Mouse (Mus musculus): Measurements from ENCODE around the gene Kif7. TPM values are rescaled to one million over a fixed set of nuclear protein-coding genes. Genes with fewer than 3 reads are reported as not detected.

Gene Kif7
- 3.2 and 3.8 TPM in 2 replicates for polyA plus RNA-seq (2012; rRNA removed)

- DNase-seq (ENCODE audit: extremely low spot score in 1 of 2, low spot score in 1 of 2) = peak in 1 of 2 experiments; percentile 41
Observed at GRCm38 (mm10) chr7:79715187-79715981, at the start of gene Kif7. Kif7 (minus strand) TSS chr7:79715720.

GRCm38 (mm10) chr7:79762106-79762505, 46.6 kb upstream of the Kif7 start:
- no peak for DNase-seq (ENCODE audit: extremely low spot score in 1 of 2, low spot score in 1 of 2)

DNA sequence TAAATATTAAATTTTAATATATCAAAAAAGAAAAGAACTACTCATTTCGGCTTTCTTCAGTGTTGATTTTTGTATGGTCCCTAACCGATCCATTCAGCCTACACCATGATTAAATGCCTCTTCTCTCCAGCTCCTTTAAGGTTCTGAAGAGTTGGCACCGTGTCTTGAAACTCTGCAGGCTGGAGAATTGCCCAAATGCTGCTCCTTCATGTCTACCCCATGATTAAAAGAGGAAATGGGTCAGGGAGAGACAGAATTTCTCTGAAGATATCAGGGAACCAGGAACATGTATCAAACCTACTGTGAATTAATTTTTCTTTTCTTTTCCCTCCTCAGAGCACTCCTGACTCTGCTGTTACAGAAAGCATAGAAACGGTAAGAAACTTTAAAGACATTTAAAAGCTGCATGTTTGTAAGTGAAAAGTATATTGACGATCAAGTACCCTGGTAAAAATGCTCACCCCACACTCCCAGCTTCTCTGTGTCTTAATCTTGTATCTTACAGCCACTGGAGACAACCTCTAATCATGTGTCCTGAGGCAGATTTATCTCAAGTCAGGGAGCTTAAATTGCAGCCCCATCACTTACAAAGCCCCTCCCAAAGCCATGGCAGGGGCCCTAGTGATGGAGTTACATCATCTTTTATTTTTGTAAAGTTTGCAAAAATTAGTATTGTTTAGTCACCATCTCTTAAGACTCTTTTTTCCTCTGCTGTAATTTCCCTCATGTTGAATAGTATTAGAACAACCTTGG, 45.8 kb upstream of the Kif7 start:
- DNase-seq (ENCODE audit: extremely low spot score in 1 of 2, low spot score in 1 of 2) = no peak

GRCm38 (mm10) chr7:79759766-79760165, 44.2 kb upstream of the Kif7 start:
- DNase-seq (ENCODE audit: extremely low spot score in 1 of 2, low spot score in 1 of 2) = no peak

GRCm38 (mm10) chr7:79758176-79758575, 42.7 kb upstream of the Kif7 start:
- DNase-seq (ENCODE audit: extremely low spot score in 1 of 2, low spot score in 1 of 2) = no peak

DNA sequence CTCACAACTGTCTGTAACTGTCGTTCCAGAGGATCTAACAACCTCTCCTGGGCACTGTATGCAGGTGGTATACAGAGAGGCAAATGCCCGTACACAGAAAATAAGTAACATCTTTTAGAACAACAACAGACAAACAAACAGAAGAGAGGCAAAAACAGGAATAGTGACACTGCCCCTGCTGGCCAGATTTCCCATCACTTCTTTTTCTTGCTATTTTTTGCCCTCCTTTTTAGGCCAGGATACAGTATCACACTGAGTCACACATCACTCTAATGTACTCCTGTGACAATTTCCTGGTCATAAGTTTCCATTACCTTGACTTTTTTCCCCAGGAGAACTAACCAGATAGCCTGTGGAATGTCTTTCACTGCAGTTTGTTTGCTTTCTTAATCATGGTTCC, 40.8 kb upstream of the Kif7 start:
- DNase-seq (ENCODE audit: extremely low spot score in 1 of 2, low spot score in 1 of 2) = no peak

- DNase-seq (ENCODE audit: extremely low spot score in 1 of 2, low spot score in 1 of 2) = no peak
Observed at GRCm38 (mm10) chr7:79749511-79749910, 34.0 kb upstream of the Kif7 start.

- no peak for DNase-seq (ENCODE audit: extremely low spot score in 1 of 2, low spot score in 1 of 2)
Observed at GRCm38 (mm10) chr7:79747659-79748058, 32.1 kb upstream of the Kif7 start.

DNA sequence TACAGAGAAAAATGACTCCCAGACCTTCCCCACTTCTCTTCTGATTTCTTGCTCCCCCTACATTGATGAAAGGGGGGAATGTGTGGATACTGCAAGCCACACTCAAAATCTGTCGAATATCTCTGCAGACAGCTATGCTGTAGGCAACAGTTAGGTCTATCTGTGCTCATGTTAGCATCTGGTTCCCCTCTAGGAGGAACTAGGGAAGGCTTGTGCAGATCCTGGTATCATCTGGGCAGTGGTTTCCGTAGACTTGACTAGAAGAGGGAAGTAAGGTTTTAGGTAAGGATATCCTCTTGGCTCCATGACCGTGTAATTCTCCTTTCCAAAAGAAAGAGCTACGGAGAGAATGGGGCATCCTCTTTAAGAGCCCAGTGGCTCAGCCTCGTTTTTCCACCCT, 29.1 kb upstream of the Kif7 start:
- no peak for DNase-seq (ENCODE audit: extremely low spot score in 1 of 2, low spot score in 1 of 2)

- peak in 1 of 2 experiments; percentile 54 for DNase-seq (ENCODE audit: extremely low spot score in 1 of 2, low spot score in 1 of 2)
Observed at GRCm38 (mm10) chr7:79744051-79744450, 28.5 kb upstream of the Kif7 start.

- DNase-seq (ENCODE audit: extremely low spot score in 1 of 2, low spot score in 1 of 2) = peak; percentile 69 to 82
Observed at GRCm38 (mm10) chr7:79742659-79743536, 27.4 kb upstream of the Kif7 start, which contains the start of the genes Pex11a and Wdr93. Pex11a (minus strand) TSS chr7:79743131. Wdr93 (plus strand) TSS chr7:79743163.

DNA sequence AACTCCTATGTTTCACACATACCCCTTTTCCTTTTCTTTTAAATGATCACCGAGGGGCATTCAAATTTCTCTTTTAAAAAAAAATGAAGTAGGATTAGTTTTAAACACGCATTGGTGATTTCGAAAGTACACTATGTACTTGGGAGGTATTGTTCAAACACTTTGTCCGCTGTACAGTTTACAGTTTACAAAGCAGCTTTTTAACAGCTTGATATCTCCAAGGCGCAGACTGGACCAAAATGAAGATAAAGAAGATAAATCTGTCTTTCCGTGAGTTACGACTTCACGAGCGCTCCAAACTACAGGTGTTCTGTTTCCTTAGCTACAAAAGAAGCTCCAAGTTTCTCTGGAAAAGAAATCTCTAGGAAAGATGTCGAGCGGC, 26.7 kb upstream of the Kif7 start:
- no peak for DNase-seq (ENCODE audit: extremely low spot score in 1 of 2, low spot score in 1 of 2)

DNA sequence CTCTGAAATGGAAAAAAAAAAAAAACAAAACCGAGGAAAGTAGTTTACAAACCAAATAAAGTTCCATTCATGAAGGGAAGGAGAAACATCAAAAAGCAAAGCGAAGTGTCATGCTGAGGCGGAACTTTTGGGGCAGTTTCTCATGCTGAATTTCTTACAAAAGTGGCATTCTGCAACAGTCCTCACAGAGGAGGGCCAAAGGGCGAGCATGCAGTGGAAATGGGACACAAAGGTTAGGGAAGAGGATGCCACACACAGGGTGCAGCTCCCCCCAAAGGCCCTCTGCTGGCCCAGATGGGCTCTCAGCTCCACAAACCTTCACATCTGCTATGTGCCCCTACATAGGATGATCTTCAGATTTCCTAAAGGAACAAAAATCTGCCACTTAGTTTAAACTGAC, 24.8 kb upstream of the Kif7 start:
- DNase-seq (ENCODE audit: extremely low spot score in 1 of 2, low spot score in 1 of 2) = no peak

GRCm38 (mm10) chr7:79738913-79739312, 23.4 kb upstream of the Kif7 start:
- no peak for DNase-seq (ENCODE audit: extremely low spot score in 1 of 2, low spot score in 1 of 2)

DNA sequence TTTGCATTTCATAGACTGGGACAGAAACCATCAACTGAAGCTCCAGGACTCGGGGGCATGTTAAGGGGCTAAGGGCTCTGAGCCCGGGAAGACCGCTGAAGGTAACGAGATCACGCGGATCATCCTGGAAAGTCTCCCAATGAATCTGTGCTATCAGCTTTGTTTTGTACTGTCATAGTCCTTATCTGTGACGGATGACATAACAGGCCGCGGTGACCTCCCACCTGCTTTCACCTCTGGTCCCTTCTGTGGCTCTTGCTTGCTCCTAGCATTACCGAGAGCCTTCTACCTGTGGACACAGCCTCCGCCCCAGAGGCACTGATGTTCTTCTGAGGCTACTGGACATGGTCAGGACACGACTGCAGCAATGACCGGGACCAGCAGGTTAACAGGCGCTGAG, 21.0 kb upstream of the Kif7 start:
- no peak for DNase-seq (ENCODE audit: extremely low spot score in 1 of 2, low spot score in 1 of 2)

DNA sequence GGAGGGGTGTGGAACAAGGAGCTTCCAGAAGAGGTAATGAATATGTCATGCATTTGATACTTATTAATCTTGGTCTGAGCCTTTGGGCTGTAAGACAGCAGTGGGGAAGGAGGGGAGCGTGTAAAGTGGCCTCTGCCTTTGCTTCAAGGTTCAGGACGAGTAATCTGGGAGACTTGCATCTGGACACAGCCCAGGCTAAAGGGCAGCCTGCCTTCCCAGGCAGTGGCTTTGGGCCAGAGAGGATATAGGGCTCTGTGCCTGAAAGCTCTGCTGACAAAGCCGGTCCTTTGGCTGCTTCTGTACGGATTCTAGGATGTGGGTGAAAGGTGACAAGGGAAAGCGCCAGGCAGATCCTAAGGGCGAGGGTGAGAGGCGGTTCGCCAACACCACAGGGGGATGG, 19.0 kb upstream of the Kif7 start:
- no peak for DNase-seq (ENCODE audit: extremely low spot score in 1 of 2, low spot score in 1 of 2)

DNA sequence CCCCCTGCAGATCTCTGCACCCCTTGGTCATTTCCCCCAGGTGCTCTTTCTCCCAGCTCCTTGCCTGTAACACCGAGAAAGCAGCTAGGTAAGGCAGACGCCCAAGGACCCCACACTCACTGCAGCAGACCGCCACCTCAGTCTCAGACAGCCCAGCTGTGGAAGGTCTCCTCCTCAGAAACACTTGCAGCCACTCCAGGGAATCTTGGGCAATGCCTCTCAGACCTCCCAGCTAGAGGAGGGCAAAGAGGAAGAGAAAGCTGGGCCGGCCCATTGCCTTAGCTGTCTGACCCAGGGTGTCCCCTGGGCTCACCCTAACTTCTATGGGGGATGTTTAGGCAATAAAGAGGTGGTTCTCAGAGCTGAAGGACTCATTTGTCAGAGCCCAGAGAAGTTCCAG, 17.1 kb upstream of the Kif7 start, which contains the start of gene Plin1:
Gene Plin1, minus strand, starts transcription at position 282 of the 400 bp plus-strand sequence.
- DNase-seq (ENCODE audit: extremely low spot score in 1 of 2, low spot score in 1 of 2) = no peak

GRCm38 (mm10) chr7:79731438-79731837, 15.9 kb upstream of the Kif7 start:
- DNase-seq (ENCODE audit: extremely low spot score in 1 of 2, low spot score in 1 of 2) = no peak

- no peak for DNase-seq (ENCODE audit: extremely low spot score in 1 of 2, low spot score in 1 of 2)
Observed at GRCm38 (mm10) chr7:79729743-79730370, 14.3 kb upstream of the Kif7 start.

DNA sequence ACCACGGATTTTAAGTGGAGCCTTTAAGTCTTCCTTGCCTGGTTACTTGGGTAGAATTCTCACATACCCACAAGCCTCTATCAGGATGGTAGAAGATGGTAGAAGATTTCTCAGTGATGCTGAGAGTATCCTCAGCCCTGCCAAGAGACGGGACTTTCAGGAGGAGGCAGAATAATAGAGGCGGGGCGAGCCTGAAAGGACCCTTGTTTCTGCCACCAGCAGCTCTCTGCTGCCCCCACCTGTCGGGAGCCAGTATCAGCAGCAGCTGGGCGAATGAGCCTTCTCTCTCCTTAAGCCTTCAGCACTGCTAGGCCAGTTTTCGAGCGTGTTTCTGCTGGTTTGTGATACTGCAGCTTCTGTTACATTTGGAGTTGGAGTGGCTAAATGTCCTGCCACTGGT, 13.6 kb upstream of the Kif7 start:
- peak in 1 of 2 experiments; percentile 76 for DNase-seq (ENCODE audit: extremely low spot score in 1 of 2, low spot score in 1 of 2)
